Mouse (Mus musculus): ENCODE measurements around the gene Zfp622. TPM values are rescaled to one million over a fixed set of nuclear protein-coding genes. Genes with fewer than 3 reads are reported as not detected.

The Zfp622 gene
- total RNA-seq (2015; ENCODE audit: low replicate concordance), result 15.7 and 27.9 TPM in 2 replicates
- 12.5 and 24.1 TPM in 2 replicates for total RNA-seq (2017; ENCODE audit: low replicate concordance)

DNA sequence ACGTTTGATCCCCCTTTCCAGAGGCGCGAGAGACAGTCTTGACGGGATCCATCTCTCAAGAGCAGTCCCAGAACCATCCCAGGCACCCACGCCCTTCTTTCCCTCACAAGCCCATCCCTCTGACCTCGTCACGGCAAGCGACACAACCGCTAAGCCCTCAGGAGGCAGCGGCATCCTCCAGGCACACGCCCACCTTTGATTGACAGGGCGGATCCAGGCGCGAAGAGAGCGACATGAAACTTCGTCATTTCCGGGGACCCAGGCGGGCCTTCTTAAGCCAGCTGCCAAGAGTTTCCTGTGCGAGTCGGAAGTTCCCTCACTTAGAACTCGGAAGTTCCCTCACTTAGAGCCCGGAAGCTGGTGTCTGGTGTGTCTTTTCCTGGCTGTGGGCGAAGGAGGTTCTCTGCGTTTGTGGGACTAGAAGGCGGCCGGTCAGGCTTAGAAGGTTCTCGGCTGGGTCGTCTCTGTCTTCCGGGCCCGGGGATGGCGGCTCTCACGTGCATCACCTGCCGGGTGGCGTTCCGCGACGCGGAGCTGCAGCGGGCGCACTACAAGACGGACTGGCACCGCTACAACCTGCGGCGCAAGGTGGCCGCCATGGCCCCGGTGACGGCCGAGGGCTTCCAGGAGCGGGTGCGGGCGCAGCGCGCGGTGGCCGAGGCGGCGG lies at the start of gene Zfp622:
Gene Zfp622, plus strand, starts transcription at position 300 of the 667 bp plus-strand sequence.
- peak; percentile 99 for ATAC-seq (replicated peaks; ENCODE audit: low FRiP score, poor library complexity, severe bottlenecking)

DNA sequence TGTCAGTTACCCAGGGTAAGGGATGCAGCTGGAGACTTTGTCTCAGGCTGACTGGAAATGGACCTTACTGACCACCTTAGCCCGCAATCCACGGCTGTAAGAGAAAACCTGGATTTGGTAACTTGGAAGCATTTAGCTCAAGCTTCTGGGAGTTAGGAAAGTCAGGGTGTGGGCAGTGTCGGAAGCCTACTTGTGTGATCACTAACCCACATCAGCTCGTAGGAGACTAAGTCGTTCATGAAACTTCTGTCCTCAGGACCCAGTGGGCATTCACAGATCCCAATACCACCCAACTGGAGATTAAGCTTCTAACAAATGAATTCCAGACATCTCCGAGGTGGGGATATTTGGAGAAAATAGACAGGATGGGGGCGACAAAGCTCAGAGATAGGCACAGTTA lies 49.8 kb upstream of the Zfp622 start:
- no peak for ATAC-seq (replicated peaks; ENCODE audit: low FRiP score, poor library complexity, severe bottlenecking)

DNA sequence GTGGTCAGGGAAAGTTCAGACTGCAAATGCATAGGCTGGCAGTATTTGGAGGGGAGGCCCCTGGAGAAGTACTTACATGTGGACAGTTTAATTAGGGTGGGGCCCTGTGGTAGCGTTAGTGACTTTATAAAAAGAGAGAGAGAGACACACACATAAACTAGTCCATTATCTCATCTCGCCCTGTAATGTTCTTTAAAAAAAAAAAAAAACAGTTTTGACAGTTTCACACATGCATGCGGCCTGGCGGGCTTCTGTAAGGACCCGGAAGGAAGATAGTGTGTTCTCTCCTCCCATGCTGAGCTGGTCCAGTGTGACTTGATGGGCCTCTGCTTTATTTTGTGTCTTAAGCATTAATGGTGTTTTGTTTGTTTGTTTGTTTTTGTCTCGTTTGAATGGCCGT lies 45.7 kb upstream of the Zfp622 start:
- no peak for ATAC-seq (replicated peaks; ENCODE audit: low FRiP score, poor library complexity, severe bottlenecking)

DNA sequence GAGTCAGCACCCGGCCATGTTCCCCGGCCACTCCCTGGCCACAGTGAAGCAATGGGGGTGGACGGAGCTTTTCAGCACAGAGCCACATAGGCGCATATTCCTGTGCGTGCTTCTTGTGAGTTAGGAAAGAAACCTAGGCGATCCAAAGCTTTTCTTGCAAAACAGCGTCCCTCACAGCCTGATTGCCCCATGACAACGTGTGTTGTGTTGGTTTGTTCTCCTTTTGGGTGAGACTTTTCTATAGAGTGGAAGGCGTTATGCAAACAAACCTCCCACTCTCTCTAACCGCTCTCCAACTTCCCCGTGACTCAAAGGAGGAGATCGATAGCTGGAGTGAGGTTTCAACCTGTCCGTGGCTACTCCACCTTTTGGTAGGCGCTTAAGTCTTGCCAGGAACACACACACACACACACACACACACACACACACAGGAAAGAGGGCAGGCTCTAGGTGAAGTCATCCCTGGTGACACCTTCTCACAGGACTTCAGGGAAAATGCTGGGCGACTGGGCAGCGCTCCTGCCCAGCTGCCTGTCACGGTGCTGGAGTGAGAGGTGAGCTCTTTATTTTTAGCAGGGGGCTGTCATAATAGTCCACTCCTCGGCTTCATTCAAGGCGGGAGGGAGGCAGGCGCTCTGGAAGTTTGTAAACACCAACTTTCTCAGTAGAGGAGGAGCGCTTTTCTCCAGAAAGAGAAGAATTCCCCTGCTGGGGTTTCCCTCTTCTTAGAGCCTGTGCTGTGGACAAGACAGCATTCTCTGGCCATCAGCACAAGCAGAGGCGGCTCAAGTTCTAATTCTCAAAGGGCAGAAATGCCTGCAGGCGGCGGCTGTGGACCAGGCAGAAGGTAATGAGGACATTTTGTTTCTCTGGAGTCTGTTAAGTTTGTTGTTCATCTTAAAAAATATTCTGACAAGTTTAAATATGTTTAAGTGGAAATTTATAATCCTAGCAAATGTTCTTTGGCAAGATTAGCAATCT lies 43.5 kb upstream of the Zfp622 start:
- peak; percentile 44 for ATAC-seq (replicated peaks; ENCODE audit: low FRiP score, poor library complexity, severe bottlenecking)

DNA sequence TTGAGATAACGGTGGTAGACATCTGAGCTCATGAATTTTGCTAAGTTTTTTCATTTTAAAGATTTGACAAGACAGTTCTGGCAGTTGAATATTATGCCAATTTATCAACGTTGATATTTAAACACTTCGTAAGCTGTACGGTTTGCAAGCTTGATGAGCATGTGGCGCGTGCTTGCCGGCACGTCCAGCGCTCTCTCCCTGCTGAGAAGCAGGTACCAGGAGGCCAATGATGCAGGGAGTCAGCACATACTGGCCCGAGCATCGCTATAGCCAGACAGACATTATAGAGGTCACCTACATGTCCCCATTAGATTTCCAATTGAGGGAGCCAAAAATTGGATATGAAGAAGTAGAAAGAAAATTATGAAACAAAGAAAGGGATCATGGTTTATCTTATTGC lies 42.7 kb upstream of the Zfp622 start:
- no peak for ATAC-seq (replicated peaks; ENCODE audit: low FRiP score, poor library complexity, severe bottlenecking)

DNA sequence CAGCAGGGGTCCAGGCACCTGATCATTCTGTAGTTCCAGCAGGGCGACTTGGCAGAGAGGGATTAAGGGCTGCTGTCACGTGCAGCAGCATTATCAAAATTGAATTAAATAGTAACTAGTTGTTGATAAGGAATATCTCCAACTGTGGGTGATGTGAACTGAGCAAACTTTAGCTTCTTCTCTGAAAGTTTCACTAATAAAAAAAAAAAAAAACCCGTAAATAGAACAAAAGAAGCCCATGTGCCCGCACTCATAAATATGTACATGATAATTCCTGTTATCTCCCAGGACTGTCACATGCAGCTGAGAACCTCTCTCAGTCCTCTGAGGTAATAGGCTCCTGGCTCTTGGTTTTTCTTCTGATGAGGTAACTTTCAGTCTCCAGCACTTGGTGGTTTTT lies 41.8 kb upstream of the Zfp622 start:
- ATAC-seq (replicated peaks; ENCODE audit: low FRiP score, poor library complexity, severe bottlenecking), result no peak

DNA sequence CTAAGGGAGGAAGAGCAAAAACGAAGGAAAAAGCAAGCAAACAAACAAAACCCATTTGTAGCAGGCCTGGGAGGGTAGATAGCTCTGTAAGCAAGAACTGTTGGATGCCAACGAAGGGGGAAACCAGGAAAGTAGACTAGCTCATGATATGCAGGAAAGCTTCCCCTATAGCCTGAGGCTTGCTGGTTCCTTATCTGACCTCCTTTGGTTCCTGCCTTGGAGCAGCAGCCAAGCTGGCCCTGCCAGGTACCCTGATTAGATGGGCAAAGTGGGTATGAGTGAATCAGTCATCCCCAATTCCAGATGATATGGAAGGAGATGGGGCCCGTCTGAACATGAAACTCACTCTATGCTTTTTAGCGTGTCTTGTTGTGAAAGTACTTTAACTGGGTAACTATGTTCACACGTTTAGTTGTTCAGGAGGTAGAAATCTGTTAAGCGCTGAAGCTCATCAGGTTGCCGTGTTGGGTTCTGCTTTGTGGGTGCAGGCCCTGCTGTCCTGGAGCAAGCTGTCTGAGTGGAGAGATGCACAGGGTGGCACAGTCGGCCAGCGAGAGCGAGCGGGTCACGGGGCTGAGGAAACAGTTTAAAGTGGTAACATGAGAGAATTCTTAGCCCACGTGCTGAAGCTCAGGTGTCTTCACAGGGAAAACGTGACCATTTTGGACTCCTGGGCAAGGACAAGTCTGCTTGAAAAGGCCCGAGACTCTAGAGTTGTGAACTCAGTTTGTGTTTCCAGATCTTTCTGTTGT lies 40.6 kb upstream of the Zfp622 start:
- ATAC-seq (replicated peaks; ENCODE audit: low FRiP score, poor library complexity, severe bottlenecking), result no peak

DNA sequence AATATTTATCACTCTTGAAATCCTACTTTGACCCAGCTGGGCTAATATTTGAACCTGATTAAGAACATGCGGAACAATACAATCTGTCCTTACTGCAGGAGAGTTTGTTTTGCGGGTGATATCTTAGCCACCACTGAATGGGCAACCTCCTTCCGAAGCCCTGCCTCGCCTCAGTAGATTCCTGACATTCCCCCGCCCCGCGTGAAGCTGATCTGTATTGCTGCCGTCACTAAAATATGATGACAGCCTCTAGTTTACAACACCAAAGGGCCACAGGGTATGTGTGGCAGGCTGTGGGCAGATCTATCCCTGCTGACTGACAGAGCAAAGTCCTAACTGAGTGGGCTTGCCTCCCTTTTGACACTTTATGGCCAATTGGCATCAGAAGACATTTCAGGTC lies 38.9 kb upstream of the Zfp622 start:
- no peak for ATAC-seq (replicated peaks; ENCODE audit: low FRiP score, poor library complexity, severe bottlenecking)

DNA sequence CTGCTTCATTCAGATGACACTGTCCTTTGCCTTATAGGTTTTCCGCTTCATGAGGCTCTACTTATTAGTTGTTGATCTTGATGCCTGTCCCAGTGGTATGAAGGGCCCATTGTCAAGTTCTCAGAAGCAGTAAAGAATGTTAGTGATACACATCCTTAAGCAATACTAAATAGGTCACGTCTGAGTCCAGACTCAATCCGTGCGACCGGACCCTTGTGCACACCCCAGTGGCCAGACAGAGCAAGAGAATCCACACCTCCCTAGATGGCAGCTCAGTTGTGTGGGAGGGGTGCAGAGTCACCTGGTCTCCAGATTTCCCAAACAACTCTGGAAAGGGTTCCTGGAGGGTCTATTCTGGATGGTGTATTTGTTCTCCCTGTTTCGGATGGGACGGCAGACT lies 37.7 kb upstream of the Zfp622 start:
- no peak for ATAC-seq (replicated peaks; ENCODE audit: low FRiP score, poor library complexity, severe bottlenecking)

DNA sequence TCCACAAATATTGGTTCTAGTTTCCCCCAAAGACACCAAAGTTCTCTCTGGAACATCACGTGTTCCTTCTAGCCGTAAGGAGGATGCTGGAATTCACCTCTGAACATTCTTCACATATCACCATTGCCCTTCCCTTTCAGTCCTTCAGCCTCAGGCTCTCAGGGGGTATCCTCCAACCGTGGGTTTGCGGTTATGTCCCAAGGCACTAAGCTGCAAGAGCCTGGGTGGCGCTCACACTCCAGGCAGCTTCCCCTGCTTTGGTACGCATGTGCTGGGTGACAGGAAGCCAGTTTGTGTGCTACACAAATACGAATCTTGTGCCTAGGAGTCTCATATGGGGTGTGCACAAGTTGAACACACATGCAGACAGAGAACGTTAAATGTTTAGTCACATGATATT lies 36.8 kb upstream of the Zfp622 start:
- ATAC-seq (replicated peaks; ENCODE audit: low FRiP score, poor library complexity, severe bottlenecking), result no peak

DNA sequence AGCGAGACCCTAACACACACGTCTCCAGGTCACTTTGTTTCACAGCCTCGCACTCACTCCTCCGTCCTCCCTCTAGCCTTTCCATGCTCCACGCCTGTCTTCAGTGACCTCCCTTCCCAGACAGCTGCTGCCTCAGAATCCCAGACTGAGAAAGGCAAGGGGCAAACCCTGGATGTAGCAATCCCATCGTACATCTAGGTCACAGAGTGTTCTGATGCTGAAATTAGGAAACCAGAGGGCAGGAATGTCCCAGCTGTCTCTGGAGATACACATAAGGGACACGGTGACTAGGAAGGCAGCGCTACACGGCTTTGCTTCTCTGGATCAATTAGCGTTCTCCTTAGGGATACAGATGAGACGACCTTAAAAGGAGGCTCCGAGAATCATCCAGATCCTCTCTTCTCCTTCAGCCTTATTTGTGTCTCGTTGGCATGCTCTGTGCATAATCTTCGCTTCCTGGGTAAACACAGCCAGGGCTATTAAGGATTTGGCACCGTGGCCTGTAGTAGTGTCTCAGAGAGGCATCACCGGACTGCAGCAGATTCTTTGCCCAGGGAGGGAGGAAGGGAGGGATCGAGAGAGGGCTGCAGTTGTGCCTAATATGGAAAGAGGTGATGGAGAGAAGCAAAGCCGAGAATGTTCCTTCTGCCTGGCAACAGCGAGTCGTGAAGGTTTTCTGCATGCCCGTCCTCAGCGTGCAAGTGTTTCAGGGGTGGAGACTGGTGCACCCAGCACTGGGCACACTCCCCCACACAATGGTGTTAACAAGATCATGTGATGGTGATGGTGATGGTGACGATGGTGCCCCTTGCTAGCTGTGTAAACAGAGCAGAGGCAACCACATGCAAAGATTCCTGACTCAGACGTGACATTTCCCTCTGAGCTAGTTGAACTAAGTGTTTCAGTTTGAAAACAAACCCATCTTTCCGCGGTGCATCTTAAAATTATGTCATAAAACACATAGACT lies 35.6 kb upstream of the Zfp622 start:
- ATAC-seq (replicated peaks; ENCODE audit: low FRiP score, poor library complexity, severe bottlenecking), result no peak

DNA sequence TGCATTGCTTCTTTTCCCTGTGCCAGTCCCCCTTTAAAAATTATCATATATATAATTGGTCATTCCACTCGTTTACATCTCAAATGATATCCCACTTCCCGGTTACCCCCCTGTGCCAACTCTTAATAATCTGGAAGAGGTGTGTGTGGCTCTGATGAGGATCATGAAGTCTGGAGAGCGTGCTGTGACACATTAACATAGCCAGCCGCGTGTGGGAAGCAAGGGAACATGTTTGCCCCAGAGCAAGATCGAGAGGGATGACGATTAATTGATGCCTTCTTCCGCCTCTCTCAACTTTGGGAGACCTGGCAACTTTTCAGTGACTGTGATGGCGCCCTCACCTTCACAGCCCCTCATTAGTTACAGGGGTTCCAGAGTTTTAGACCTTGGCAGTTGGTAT lies 34.5 kb upstream of the Zfp622 start:
- ATAC-seq (replicated peaks; ENCODE audit: low FRiP score, poor library complexity, severe bottlenecking), result no peak

DNA sequence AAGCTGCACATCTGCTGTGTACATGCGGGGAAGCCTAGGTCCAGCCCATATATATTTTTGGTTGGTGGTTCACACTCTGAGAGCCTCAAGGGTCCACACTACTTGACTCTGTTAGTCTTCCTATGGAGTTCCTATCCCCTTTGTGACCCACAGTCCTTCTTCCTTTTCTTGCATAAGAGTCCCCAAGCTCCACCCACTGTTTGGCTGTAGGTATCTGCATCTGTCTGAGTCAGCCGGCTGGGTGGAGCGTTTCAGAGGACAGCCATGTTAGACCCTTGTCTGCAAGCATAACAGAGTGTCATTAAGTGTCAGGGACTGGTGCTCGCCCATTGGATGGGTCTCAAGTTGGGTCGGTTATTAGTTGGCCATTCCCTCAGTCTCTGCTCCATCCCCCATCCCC lies 33.6 kb upstream of the Zfp622 start:
- no peak for ATAC-seq (replicated peaks; ENCODE audit: low FRiP score, poor library complexity, severe bottlenecking)

DNA sequence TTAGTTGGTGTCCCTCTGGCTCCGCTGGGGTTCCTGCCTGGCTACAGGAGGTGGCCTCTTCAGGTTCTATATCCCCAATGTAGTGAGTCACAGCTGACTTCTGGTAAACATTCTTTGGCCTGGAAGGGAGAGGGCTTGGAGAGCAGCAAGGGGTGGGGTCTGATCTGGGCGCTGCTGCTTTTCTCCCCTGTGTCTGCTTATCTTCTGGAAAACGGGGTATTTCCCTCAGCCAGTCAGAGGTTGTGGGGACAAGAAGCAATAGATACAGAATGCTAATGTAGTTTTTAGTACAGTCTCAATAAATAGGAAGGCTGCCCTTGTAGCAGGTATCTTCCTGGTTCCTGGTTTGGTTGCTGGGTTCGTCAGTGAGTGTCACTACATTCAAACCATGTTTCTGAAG lies 33.1 kb upstream of the Zfp622 start:
- no peak for ATAC-seq (replicated peaks; ENCODE audit: low FRiP score, poor library complexity, severe bottlenecking)

DNA sequence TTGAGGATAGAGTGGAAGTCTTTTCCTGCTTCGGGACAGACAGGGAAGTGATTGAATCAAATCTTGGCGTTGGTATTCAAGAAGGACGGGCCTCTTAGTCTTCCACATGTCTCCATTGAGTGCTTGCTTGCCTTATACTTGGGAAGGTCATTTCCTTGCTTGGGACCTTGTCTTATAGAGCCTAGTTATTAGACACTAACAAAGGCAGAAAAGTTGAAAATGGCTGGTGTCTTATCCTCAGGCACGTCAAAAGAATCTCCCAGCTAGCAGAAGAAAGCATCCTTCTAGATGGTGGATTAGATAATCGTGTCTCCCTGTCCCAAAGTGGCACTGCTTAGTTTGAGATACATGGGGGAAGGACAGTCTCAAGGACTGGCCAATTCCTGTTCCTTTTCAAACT lies 28.2 kb upstream of the Zfp622 start:
- no peak for ATAC-seq (replicated peaks; ENCODE audit: low FRiP score, poor library complexity, severe bottlenecking)

DNA sequence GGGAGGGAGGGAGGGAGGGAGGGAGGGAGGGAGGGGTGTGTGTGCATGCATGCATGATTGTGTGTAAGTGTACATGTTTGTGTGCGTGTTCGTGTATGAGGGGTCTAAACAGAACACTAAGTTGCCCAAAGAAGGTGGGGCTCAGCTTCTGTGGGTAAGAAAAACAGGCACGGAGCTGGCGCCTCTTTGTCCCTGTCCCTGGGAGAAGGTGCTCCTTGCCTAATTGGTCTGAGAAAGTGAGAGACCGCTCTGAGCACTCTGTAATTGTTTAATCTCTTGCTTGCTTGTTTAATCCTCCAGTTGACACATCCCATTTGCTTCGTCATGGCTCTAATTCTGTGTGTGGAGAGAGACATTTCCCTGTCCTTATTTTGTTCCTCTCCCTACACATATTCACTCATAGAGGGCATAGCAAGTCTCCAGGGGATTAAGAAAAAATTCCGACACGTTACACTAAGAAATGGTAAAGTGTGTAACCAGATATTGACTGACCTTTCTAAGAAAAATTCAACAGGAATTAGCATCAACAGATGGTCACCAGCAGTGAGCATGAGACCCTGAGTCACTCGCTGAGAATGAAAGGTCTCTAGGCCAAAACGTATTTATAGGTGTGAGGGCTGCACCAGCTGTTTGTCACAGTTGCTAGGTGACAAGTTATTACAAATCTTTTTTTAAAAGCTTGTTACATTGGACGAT lies 27.6 kb upstream of the Zfp622 start:
- no peak for ATAC-seq (replicated peaks; ENCODE audit: low FRiP score, poor library complexity, severe bottlenecking)

DNA sequence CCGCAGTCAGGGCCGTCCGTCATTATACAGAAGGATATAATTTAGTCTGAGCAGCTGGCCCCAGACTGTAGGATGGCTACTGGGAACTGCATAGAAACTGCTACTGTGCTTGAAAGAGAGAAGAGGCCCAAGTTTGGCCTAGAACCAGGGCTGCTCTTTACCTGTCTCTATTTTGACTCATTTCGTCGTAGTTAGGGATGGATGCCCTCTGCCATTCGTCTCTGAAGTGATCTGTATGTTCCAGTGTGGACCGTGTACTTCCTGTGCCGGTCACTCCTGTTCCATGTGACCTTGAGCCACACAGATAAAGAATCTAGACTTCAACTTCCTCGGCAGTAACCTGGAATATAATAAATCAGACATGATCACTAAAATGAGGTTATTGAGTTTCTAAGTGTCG lies 26.5 kb upstream of the Zfp622 start:
- ATAC-seq (replicated peaks; ENCODE audit: low FRiP score, poor library complexity, severe bottlenecking), result no peak

DNA sequence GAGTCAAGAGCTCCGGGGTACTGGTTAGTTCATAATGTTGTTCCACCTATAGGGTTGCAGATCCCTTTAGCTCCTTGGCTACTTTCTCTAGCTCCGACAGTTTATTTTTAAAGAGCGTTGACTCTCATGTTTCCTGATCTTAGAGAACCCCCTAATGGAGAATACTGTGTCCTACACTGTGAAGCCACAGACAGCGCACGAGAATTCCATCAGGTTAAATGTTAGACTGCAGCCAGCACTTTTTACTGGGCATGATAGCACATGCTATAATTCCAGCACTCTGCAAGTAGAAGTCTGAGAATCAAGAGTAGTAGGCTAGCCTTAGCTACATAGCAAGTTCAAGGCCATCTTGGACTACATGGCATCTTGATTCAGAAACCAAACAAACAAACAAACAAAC lies 24.8 kb upstream of the Zfp622 start:
- ATAC-seq (replicated peaks; ENCODE audit: low FRiP score, poor library complexity, severe bottlenecking), result no peak

DNA sequence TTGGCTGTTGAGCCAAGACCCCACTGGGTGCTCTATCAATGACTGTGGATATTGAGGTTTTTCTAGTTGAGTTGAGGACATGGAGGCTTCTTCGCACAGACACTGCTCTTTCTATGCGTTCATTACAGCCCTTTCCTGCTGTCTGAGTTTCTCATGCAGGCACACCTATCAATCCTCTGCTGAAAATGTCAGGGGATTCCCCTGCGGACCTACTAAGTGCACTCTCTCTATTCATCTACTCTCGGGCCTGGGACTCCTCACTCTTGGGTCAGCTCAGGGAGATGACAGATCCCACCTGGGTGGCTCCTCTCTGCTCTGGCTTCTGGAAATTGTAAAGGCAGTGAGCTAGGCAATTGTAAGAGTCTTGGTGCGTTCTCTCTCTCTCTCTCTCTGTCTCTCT lies 23.9 kb upstream of the Zfp622 start:
- no peak for ATAC-seq (replicated peaks; ENCODE audit: low FRiP score, poor library complexity, severe bottlenecking)
